Mouse (Mus musculus) gastrocnemius, adult 2 months (tissue): ENCODE measurements around the gene Milr1. TPM values are rescaled to one million over a fixed set of nuclear protein-coding genes. Genes with fewer than 3 reads are reported as not detected.
A peak's percentile ranks its signal among the peaks of the same experiment; 100 is the strongest.

Experiments
- DNase-seq: peaks from one replicate; pipeline ENCODE4 v3.0.0; 2022
- H3K27ac ChIP-seq: fragments of 200-600 bp; 2 replicates; pipeline ENCODE4 v1.8.1; 2022; ENCODE audit warnings: mild to moderate bottlenecking
- H3K4me3 ChIP-seq: fragments of 200-600 bp; 2 replicates; pipeline ENCODE4 v1.8.1; 2022; ENCODE audit warnings: mild to moderate bottlenecking, moderate library complexity
- CTCF ChIP-seq: fragments of 200-600 bp; IDR thresholded peaks from 2 replicates; pipeline ENCODE4 v1.8.1; 2022; ENCODE audit warnings: antibody characterized with exemption, mild to moderate bottlenecking, moderate library complexity
- intact Hi-C: fragments of 180-260 bp; cut with DNase I; formaldehyde crosslinking; loops from one replicate; pipeline ENCODE4 v1.15.1; 2025
- long read RNA-seq, 2 experiments: library from polyadenylated mRNA; stranded (forward); transcript quantifications; one replicate each; pipeline ENCODE4 v2.0.0; 2021
- total RNA-seq, 2 experiments: library from RNA; stranded (reverse); gene quantifications; 2 replicates each; pipeline ENCODE4 v1.2.3; 2021

The Milr1 gene
- total RNA-seq: not detected
- long read RNA-seq, experiment 1: 0 reads
- long read RNA-seq, experiment 2: 0 reads

- TF ChIP-seq CTCF: no peak
- Histone ChIP-seq H3K4me3 (peak within 1 kb of the TSS; percentile 30), H3K27ac (0 out of 2 replicates have a peak within 1 kb of the TSS, but pooled peaks have one; percentile 5)
- intact Hi-C loops: no loop called here
- DNase-seq: no peak
These were observed at the start of gene Milr1 for GRCm38 (mm10) chr11:106751039-106752018. Gene Milr1, plus strand, starts transcription at chr11:106751226.

DNA sequence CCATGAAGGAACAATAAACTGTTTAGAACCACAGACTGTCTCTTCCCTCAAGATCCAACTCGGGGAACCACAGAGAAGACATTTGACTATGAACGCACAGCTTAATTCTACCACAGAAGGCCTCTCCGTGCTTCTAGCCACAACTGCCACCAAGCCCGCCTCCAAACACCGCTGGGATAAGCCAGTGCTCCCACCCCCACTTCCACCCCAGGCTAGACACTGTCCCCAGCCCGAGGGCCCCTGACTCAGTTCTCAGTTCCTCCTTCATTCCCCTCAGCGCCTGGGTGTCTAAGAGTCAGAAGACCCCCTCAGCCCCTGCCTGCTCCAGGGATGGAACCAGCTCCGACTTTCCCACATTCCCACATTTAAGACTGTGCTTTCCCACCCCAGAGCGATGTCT lies 49.4 kb upstream of the Milr1 start:
- 0 out of 2 replicates have a peak overlapping the region, but pooled peaks have one; percentile 2 for H3K4me3 ChIP-seq
- H3K27ac ChIP-seq: no peak overlapping the region
- TF ChIP-seq CTCF: no peak
- no peak for DNase-seq
- intact Hi-C loops: no loop called here

DNA sequence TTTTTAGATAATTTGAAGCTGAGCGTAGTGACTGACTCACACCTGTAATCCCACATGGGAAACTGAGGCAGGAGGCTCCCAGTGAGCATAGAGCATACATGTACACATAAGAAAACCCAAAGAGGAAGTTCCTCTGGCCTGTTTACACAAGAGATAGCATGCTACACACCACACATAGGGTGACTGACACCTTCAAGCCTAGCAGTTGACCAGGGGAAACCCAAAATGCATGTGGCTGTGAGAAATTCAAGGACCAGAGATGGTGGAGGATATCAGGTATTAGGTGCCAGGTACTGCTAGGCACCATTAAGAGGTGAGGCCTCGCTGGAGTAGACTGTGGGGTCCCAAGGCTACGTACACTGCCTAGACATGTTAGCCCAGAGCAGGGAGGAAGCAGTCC lies 48.4 kb upstream of the Milr1 start:
- Histone ChIP-seq H3K4me3 (peak overlapping the region; percentile 13; the same call in 1 of the 2 replicates), H3K27ac (no peak overlapping the region)
- DNase-seq: no peak
- TF ChIP-seq CTCF: no peak
- intact Hi-C loops: no loop called here

DNA sequence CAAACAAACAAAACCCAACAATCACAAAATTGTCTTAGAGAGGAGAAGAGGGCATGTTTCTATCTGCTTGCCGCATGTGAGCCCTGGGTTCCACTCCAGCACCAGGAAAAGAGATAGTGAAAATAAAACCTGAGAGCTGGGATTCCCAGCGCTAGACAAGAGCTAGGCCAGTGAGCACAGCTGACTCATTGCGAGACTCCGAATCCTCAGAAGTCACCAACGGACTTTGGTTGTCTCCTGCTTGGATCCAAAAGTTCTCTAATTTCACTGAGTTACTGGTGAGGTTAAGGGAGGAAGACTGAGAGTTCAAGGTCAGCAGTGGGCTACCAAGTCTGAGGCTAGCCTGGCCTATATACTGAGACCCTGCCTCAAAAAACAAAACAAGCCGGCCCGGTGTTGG lies 47.1 kb upstream of the Milr1 start:
- Histone ChIP-seq H3K4me3 (peak overlapping the region; percentile 17), H3K27ac (no peak overlapping the region)
- intact Hi-C loops: no loop called here
- no peak for TF ChIP-seq CTCF
- no peak for DNase-seq

- no peak for DNase-seq
- Histone ChIP-seq H3K4me3 (peak overlapping the region; percentile 24), H3K27ac (peak overlapping the region; percentile 31; the same call in 1 of the 2 replicates)
- no peak for TF ChIP-seq CTCF
- intact Hi-C loops: no loop called here
These were observed 46.5 kb upstream of the Milr1 start for GRCm38 (mm10) chr11:106704399-106705111.

- no peak for DNase-seq
These were observed 44.8 kb upstream of the Milr1 start for GRCm38 (mm10) chr11:106706212-106706611.

DNA sequence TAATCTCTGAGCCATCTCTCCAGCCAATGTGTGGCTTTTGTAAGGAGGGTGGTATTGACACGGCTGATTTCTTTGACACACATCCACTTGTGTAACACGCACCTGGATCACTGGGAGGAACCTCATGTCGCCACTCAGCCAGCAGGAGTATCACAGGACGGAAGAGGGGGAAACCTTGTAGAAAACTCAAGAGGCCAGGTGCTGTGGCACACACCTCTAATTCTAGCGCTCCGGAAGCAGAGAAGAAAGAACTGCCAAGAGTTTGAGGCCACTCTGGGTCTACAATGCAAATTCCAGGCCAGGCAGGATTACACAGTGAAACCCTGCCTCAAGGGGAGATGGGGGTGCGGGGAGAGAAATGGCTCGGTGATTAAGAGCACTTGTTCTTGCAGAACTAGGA lies 43.9 kb upstream of the Milr1 start:
- Histone ChIP-seq H3K4me3 (peak overlapping the region; percentile 72), H3K27ac (peak overlapping the region; percentile 87; the same call in 1 of the 2 replicates)
- intact Hi-C loops: no loop called here
- DNase-seq: no peak
- no peak for TF ChIP-seq CTCF

More at GRCm38 (mm10) chr11:106706212-106706611, 44.8 kb upstream of the Milr1 start:
- no peak for TF ChIP-seq CTCF
- H3K4me3 ChIP-seq: peak overlapping the region; percentile 72
- intact Hi-C loops: no loop called here
- peak overlapping the region; percentile 16; the same call in 1 of the 2 replicates for H3K27ac ChIP-seq

DNA sequence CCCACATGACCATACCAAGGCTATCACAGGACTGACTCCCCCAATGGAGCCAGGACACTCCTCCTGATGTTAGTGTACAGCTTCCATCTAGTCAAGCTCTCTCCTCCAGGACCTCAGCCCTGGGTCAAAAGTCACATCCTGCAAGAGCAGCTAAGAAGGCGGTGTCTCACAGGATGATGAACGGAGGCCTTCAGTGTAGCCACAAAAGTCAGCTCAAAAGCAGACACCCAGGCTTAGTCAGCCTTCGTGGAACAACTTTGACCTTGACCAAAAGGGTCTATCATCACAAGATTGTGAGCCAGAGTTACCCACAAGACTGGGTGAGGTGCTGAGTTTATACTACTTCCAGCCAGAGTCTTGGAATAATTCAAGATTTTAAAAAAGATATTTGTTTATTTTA lies 43.2 kb upstream of the Milr1 start:
- no peak for DNase-seq
- intact Hi-C loops: no loop called here
- TF ChIP-seq CTCF: no peak
- Histone ChIP-seq H3K4me3 (peak overlapping the region; percentile 72), H3K27ac (peak overlapping the region; percentile 87; the same call in 1 of the 2 replicates)

GRCm38 (mm10) chr11:106709227-106709985 lies 41.6 kb upstream of the Milr1 start:
- H3K4me3 ChIP-seq: peak overlapping the region; percentile 72
- intact Hi-C loops: no loop called here
- DNase-seq: no peak

DNA sequence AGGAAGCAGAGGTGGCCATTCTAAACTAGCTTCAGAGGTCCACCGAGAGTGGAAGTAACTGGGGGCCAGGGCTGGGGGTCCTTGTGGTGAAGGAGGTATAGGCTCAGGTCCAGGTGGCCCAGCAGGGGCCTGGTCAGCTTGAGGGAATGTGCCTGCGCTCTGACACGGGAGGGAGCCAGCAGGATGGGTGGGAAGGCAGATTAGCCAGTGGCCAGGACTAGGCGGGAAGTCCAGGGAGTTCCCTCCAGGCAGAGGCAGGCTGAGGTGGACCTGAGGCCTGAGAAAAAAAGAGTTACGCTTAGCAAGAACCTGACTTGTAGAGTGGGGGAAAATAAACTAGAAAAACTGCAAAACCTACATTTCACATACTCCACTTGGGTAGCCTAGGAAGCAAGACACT lies 40.2 kb upstream of the Milr1 start:
- intact Hi-C loops: loop anchor here (2.0 kb wide), 1 partner anchor 26 kb away; no protein-coding TSS in a partner anchor
- Histone ChIP-seq H3K4me3 (peak overlapping the region; percentile 72), H3K27ac (peak overlapping the region; percentile 87)
- TF ChIP-seq CTCF: no peak
- no peak for DNase-seq

More at GRCm38 (mm10) chr11:106709227-106709985, 41.6 kb upstream of the Milr1 start:
- no peak for TF ChIP-seq CTCF
- H3K27ac ChIP-seq: peak overlapping the region; percentile 87

DNA sequence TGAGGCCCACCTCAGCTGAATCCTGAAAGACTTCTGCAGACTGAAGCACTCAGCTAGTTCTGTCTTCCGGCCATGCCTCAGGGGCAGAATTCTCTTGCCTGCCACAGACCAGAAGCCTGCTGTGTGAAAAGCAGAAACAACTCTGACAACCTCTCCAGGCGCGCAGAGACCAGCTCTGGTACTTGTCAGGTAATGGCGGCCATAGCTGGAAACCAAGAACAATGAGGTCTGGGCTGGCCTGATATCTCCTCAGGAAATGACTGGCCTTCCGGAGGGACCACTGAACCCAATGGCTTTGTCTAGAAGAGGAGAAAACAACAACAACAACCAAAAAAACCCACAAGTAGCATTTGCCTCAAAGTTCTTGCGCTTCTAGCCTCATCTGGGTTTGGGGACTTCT lies 36.0 kb upstream of the Milr1 start:
- intact Hi-C loops: no loop called here
- peak; percentile 35 for DNase-seq
- TF ChIP-seq CTCF: no peak
- Histone ChIP-seq H3K27ac (peak overlapping the region; percentile 87), H3K4me3 (peak overlapping the region; percentile 72)

DNA sequence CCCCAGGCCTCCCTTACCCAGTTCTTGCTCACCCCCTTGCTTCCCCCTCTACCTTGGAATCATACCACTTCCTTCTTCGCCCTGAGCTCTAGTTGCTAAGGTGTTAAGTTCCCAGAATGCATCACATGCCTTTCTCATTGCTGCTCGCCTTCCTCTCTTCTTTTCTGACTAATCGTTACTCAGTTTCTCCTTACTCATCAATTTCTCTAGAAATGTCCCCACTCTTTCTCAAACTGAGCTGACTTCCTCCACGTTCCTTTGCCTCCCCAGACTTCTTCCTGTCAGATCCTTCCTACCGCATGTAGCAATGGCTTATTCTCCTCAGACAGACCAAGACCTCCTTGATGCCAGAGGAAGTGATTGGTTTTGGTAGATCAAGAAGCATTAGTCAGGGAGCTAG lies 34.5 kb upstream of the Milr1 start:
- intact Hi-C loops: no loop called here
- TF ChIP-seq CTCF: no peak
- no peak for DNase-seq
- Histone ChIP-seq H3K4me3 (no peak overlapping the region), H3K27ac (peak overlapping the region; percentile 87; the same call in 1 of the 2 replicates)
